Mouse (Mus musculus) G1E (cell line): Measurements from ENCODE around the gene Asl. TPM values are rescaled to one million over a fixed set of nuclear protein-coding genes. Genes with fewer than 3 reads are reported as not detected.
A peak's percentile ranks its signal among the peaks of the same experiment; 100 is the strongest.

Experiments used
- ATAC-seq: 2 replicates; pipeline ENCODE4 v1.8.0; 2016; ENCODE audit warnings: mild to moderate bottlenecking; ENCODE audit not compliant: insufficient number of reproducible peaks, poor library complexity, low FRiP score, severe bottlenecking; ENCODE audit errors: extremely low read depth
- DNase-seq: peaks from one replicate; pipeline ENCODE4 v3.0.0; 2012; ENCODE audit warnings: low spot score
- H3K27me3 ChIP-seq: 2 replicates; pipeline ENCODE4 v1.6.1; 2012; ENCODE audit warnings: mild to moderate bottlenecking, low read length, inconsistent platforms; ENCODE audit not compliant: insufficient read depth
- H3K36me3 ChIP-seq: replicated peaks from 2 replicates; pipeline ENCODE3; 2012; ENCODE audit warnings: mild to moderate bottlenecking, inconsistent platforms
- H3K4me1 ChIP-seq: 2 replicates; pipeline ENCODE4 v1.6.1; 2012; ENCODE audit warnings: low read depth, low read length, inconsistent platforms, mixed read lengths; ENCODE audit not compliant: insufficient read depth
- H3K4me3 ChIP-seq: 2 replicates; pipeline ENCODE4 v1.5.1; 2012; ENCODE audit warnings: low read depth, mild to moderate bottlenecking, inconsistent platforms, low read length, moderate library complexity, mixed read lengths
- H3K9me3 ChIP-seq: replicated peaks from 2 replicates; pipeline ENCODE4 v1.6.1; 2012; ENCODE audit warnings: inconsistent platforms
- CTCF ChIP-seq: IDR thresholded peaks from 2 replicates; pipeline ENCODE4 v1.5.1; 2012; ENCODE audit warnings: low read depth, low read length, inconsistent platforms, mixed read lengths
- GATA1 ChIP-seq: IDR thresholded peaks from 2 replicates; pipeline ENCODE4 v1.6.1; 2012; ENCODE audit warnings: borderline replicate concordance, low read length, inconsistent platforms, mixed read lengths
- GATA2 ChIP-seq: IDR thresholded peaks from 2 replicates; pipeline ENCODE4 v1.6.1; 2012; ENCODE audit warnings: low read depth, low read length, inconsistent platforms, borderline replicate concordance
- POLR2AphosphoS5 ChIP-seq: IDR thresholded peaks from 2 replicates; pipeline ENCODE4 v1.6.1; 2012; ENCODE audit warnings: low read depth, low read length, inconsistent platforms; ENCODE audit not compliant: insufficient replicate concordance
- TAL1 ChIP-seq: conservative IDR thresholded peaks from 2 replicates; pipeline ENCODE4 v1.6.1; 2012; ENCODE audit warnings: low read depth, low read length, inconsistent platforms, mixed read lengths
- polyA plus RNA-seq: library from polyadenylated mRNA; stranded (reverse); fragments of >175 nt; gene quantifications from 2 replicates; pipeline ENCODE4 v1.2.3, GENCODE M21; 2012
- total RNA-seq, 2 experiments: library from RNA; stranded (forward) in 1 of 2; stranded (reverse) in 1 of 2; fragments of 200-1000 nt in 1 of 2; fragments of >200 nt in 1 of 2; fragmentation: Nextera tagmentation in 1 of 2; gene quantifications; 2 replicates each; pipeline ENCODE4 v1.2.3; 2014 to 2017

Gene Asl
- total RNA-seq (2014; fragmentation: Nextera tagmentation) (32.8 and 48.6 TPM in 2 replicates), total RNA-seq (2017) (29.4 and 34.2 TPM in 2 replicates), polyA plus RNA-seq (22.6 and 23.9 TPM in 2 replicates)

- no peaks in the 10 kb centered on the region for H3K27me3 ChIP-seq
- peak; percentile 47 for ATAC-seq
- TF ChIP-seq GATA2: no peak
- TF ChIP-seq POLR2AphosphoS5: no peak
- TF ChIP-seq CTCF: no peak
- TF ChIP-seq TAL1: no peak
- TF ChIP-seq GATA1: no peak
- peak; percentile 76 for DNase-seq
- H3K4me3 ChIP-seq: peak within 1 kb of the TSS; percentile 82
- no peaks in the 10 kb centered on the region for H3K9me3 ChIP-seq
- H3K4me1 ChIP-seq: peaks cover 49% of the 10 kb centered on the region
- H3K36me3 ChIP-seq: peaks cover 37% of the 10 kb centered on the region
These were observed at the start of gene Asl, which contains the start of gene Crcp for GRCm38 (mm10) chr5:130029142-130029897. TSS of gene Asl (minus strand) at chr5:130029247. TSS of gene Crcp (plus strand) at chr5:130029290.

GRCm38 (mm10) chr5:130078834-130079156 lies 49.7 kb upstream of the Asl start:
- DNase-seq: no peak
- no peak for ATAC-seq
- H3K4me1 ChIP-seq: no peaks in the 10 kb centered on the region

GRCm38 (mm10) chr5:130078096-130078833 lies 49.2 kb upstream of the Asl start:
- no peak overlapping the region for H3K4me3 ChIP-seq
- DNase-seq (no peak), ATAC-seq (no peak)
- H3K9me3 ChIP-seq: peaks cover 11% of the 10 kb centered on the region
- no peaks in the 10 kb centered on the region for H3K4me1 ChIP-seq
- peaks cover 12% of the 10 kb centered on the region for H3K27me3 ChIP-seq
- H3K36me3 ChIP-seq: no peaks in the 10 kb centered on the region
- no peak for TF ChIP-seq GATA1
- TF ChIP-seq CTCF: no peak
- TF ChIP-seq POLR2AphosphoS5: no peak
- TF ChIP-seq TAL1: no peak
- no peak for TF ChIP-seq GATA2

More at GRCm38 (mm10) chr5:130078834-130079156, 49.7 kb upstream of the Asl start:
- no peak overlapping the region for H3K4me3 ChIP-seq
- TF ChIP-seq GATA1 (no peak), CTCF (no peak), TAL1 (no peak), POLR2AphosphoS5 (no peak), GATA2 (no peak)
- peaks cover 11% of the 10 kb centered on the region for H3K9me3 ChIP-seq
- no peaks in the 10 kb centered on the region for H3K36me3 ChIP-seq
- H3K27me3 ChIP-seq: peaks cover 12% of the 10 kb centered on the region

- Histone ChIP-seq H3K36me3 (no peaks in the 10 kb centered on the region), H3K4me3 (no peak overlapping the region), H3K27me3 (peaks cover 12% of the 10 kb centered on the region), H3K4me1 (no peaks in the 10 kb centered on the region), H3K9me3 (peaks cover 7% of the 10 kb centered on the region)
- DNase-seq (no peak), ATAC-seq (no peak)
- TF ChIP-seq GATA2: no peak
- no peak for TF ChIP-seq CTCF
- no peak for TF ChIP-seq TAL1
- TF ChIP-seq POLR2AphosphoS5: no peak
- TF ChIP-seq GATA1: no peak
These were observed 47.3 kb upstream of the Asl start for GRCm38 (mm10) chr5:130076396-130076795.

GRCm38 (mm10) chr5:130074491-130074890 lies 45.4 kb upstream of the Asl start:
- peaks cover 14% of the 10 kb centered on the region for H3K27me3 ChIP-seq
- ATAC-seq (no peak), DNase-seq (no peak)
- no peak for TF ChIP-seq GATA1
- TF ChIP-seq POLR2AphosphoS5: no peak
- TF ChIP-seq CTCF: no peak
- TF ChIP-seq TAL1: no peak
- TF ChIP-seq GATA2: no peak
- H3K9me3 ChIP-seq: peaks cover 4% of the 10 kb centered on the region
- H3K4me3 ChIP-seq: no peak overlapping the region
- no peaks in the 10 kb centered on the region for H3K36me3 ChIP-seq
- H3K4me1 ChIP-seq: no peaks in the 10 kb centered on the region

GRCm38 (mm10) chr5:130073026-130073425 lies 44.0 kb upstream of the Asl start, which contains the start of gene Tpst1:
TSS of gene Tpst1 (plus strand) at chr5:130073326.
- H3K9me3 ChIP-seq: no peaks in the 10 kb centered on the region
- H3K4me3 ChIP-seq: no peak within 1 kb of the TSS
- DNase-seq: no peak
- peaks cover 20% of the 10 kb centered on the region for H3K27me3 ChIP-seq
- H3K4me1 ChIP-seq: no peaks in the 10 kb centered on the region
- no peaks in the 10 kb centered on the region for H3K36me3 ChIP-seq
- no peak for TF ChIP-seq TAL1
- TF ChIP-seq GATA1: no peak
- TF ChIP-seq CTCF: no peak
- no peak for TF ChIP-seq GATA2
- no peak for TF ChIP-seq POLR2AphosphoS5
- no peak for ATAC-seq
